Mouse (Mus musculus) liver, adult 2 months (tissue): ENCODE measurements around the gene Mdga1.

Source experiments
- CTCF ChIP-seq: fragments of 200-500 bp; IDR thresholded peaks from 2 replicates; pipeline ENCODE4 v1.5.1; 2011; ENCODE audit warnings: low read depth, low read length, control low read depth
- POLR2A ChIP-seq: fragments of 200-500 bp; IDR thresholded peaks from 2 replicates; pipeline ENCODE4 v1.6.1; 2011; ENCODE audit warnings: low read length, control low read depth; ENCODE audit not compliant: insufficient read depth; ENCODE audit errors: extremely low read depth

- TF ChIP-seq POLR2A (no peak), CTCF (no peak)
These were observed 24.6 kb upstream of the Mdga1 start for GRCm38 (mm10) chr17:29994459-29994858.
